26 mouse cellular contexts compared by ENCODE assay signal in the genomic region with DNA sequence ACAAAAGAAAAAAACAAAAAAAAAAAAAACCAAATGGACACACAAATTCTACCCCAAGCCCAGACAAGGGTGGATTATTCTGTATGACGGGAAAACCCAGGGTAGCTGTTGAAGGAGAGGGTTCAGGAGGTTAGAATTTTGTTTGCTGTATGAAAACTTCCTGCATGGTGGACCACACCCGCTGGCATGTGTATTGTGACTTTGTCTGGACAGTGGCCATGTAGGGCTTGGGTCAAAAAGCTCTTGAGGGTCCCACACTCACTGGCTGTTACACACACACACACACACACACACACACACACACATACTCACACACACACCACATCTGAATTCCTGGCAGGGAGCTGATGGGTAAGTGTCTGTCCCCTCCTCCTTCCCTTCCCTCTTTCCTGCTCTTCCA. TPM values are rescaled to one million over a fixed set of nuclear protein-coding genes. Genes with fewer than 3 reads are reported as not detected.
A peak's percentile ranks its signal among the peaks of the same experiment; 100 is the strongest.
DNase-seq lines count a peak whose midpoint lies in the region; ATAC-seq and TF ChIP-seq lines count a peak whose summit lies in the region.
"Had no signal": no experiment of that assay in that cellular context is flagged by ENCODE, and none has a peak within 500 bp of the region (broad histone marks: within the 10 kb centered on the region; RNA-seq: fewer than 3 reads in every experiment).

No protein-coding gene starts in this region.

- H3K4me3 ChIP-seq in heart, postnatal 0 days (ENCODE audit: low read depth, low read length): no peak overlapping the region
- H3K4me3 ChIP-seq in brown adipose tissue, adult 24 weeks (ENCODE audit: insufficient read depth, low read depth, low read length): no peak overlapping the region
- no peak overlapping the region for H3K4me3 ChIP-seq in lung, embryonic 15.5 days
- H3K4me3 ChIP-seq: embryonic facial prominence, embryonic 10.5 days; forebrain, embryonic 10.5 days; layer of hippocampus, adult 2 months; limb, embryonic 12.5 days; liver, embryonic 12.5 days; midbrain, embryonic 10.5 days; myocyte; neural tube, embryonic 13.5 days; stomach, embryonic 15.5 days had no signal

- no peak overlapping the region for H3K4me2 ChIP-seq in heart, postnatal 0 days (ENCODE audit: low read depth, low read length)
- no peak overlapping the region for H3K4me2 ChIP-seq in lung, embryonic 15.5 days
- H3K4me2 ChIP-seq: heart, embryonic 11.5 days; hindbrain, embryonic 14.5 days; limb, embryonic 12.5 days; liver, embryonic 12.5 days; neural tube, embryonic 13.5 days; stomach, embryonic 15.5 days had no signal

- H3K36me3 ChIP-seq in heart, postnatal 0 days (replicated peaks; ENCODE audit: control insufficient read depth, insufficient read depth, low read length): peaks cover 25% of the 10 kb centered on the region
- H3K36me3 ChIP-seq in lung, embryonic 15.5 days: peaks cover 19% of the 10 kb centered on the region
- H3K36me3 ChIP-seq: embryonic facial prominence, embryonic 10.5 days; limb, embryonic 12.5 days; neural tube, embryonic 13.5 days; stomach, embryonic 15.5 days had no signal

- TF ChIP-seq EP300 in heart, postnatal 0 days (IDR thresholded peaks at IDR 0.05; ENCODE audit: low read depth): no peak

- WGBS in heart, postnatal 0 days: 63% methylated on average over 2 of the region's 2 CpGs
- WGBS in lung, embryonic 15.5 days: 42% methylated on average over 2 of the region's 2 CpGs

- no peak overlapping the region for H3K27ac ChIP-seq in heart, postnatal 0 days (ENCODE audit: low read depth)
- peak overlapping the region; percentile 85 for H3K27ac ChIP-seq in brown adipose tissue, adult 24 weeks (replicated peaks; ENCODE audit: low read depth, low read length)
- 0 out of 2 replicates have a peak overlapping the region, but pooled peaks have one; percentile 4 for H3K27ac ChIP-seq in lung, embryonic 15.5 days
- H3K27ac ChIP-seq: embryonic facial prominence, embryonic 10.5 days; forebrain, embryonic 10.5 days; hindbrain, embryonic 14.5 days; layer of hippocampus, adult 2 months; limb, embryonic 12.5 days; liver, embryonic 12.5 days; midbrain, embryonic 10.5 days; neural tube, embryonic 13.5 days; stomach, embryonic 15.5 days had no signal

- H3K4me1 ChIP-seq in heart, postnatal 0 days (ENCODE audit: control insufficient read depth, insufficient read depth): peaks cover 3% of the 10 kb centered on the region
- peaks cover 32% of the 10 kb centered on the region for H3K4me1 ChIP-seq in brown adipose tissue, adult 24 weeks (ENCODE audit: control insufficient read depth, insufficient read depth, insufficient read length, low read length)
- H3K4me1 ChIP-seq in lung, embryonic 15.5 days: peaks cover 13% of the 10 kb centered on the region

- H3K9me3 ChIP-seq in heart, postnatal 0 days (replicated peaks; ENCODE audit: control insufficient read depth, low read length): no peaks in the 10 kb centered on the region
- no peaks in the 10 kb centered on the region for H3K9me3 ChIP-seq in lung, embryonic 15.5 days
- H3K9me3 ChIP-seq: embryonic facial prominence, embryonic 10.5 days; forebrain, embryonic 10.5 days; limb, embryonic 12.5 days; liver, embryonic 12.5 days; midbrain, embryonic 10.5 days; neural tube, embryonic 13.5 days; stomach, embryonic 15.5 days had no signal

- H3K27me3 ChIP-seq in heart, postnatal 0 days (ENCODE audit: control insufficient read depth, insufficient read depth, low read length): no peaks in the 10 kb centered on the region
- H3K27me3 ChIP-seq in lung, embryonic 15.5 days: no peaks in the 10 kb centered on the region
- H3K27me3 ChIP-seq: limb, embryonic 12.5 days; liver, embryonic 12.5 days; neural tube, embryonic 13.5 days; stomach, embryonic 15.5 days had no signal

- no peak for DNase-seq in heart, postnatal 0 days (ENCODE audit: low spot score)
- no peak for DNase-seq in heart, postnatal 4 days
- DNase-seq in lung, postnatal 36 days: peak; percentile 72
- DNase-seq in cerebellum, adult 9-10 months: no peak
- no peak for DNase-seq in urinary bladder, postnatal 25 days (ENCODE audit: low spot score)
- DNase-seq: cerebellum, adult 11 months; cerebellum, postnatal 10 days; forebrain, postnatal 0 days; kidney, adult 2 months; layer of hippocampus, postnatal 36 days; right cerebral cortex, adult 18-20 months had no signal

- ATAC-seq in heart, postnatal 0 days (ENCODE audit: insufficient read depth, low read depth): peak; percentile 27; the same call in 1 of the 2 replicates
- 0 out of 2 replicates have a peak, but pooled peaks have one; percentile 24 for ATAC-seq in lung, embryonic 15.5 days (ENCODE audit: borderline replicate concordance, extremely low read depth, low FRiP score, low TSS enrichment)
- ATAC-seq: activated CD4-positive, CD25-positive, alpha-beta regulatory T cell, adult 4 months; forebrain, postnatal 0 days; liver, embryonic 12.5 days; midbrain, embryonic 16.5 days had no signal

- no peak overlapping the region for H3K9ac ChIP-seq in heart, postnatal 0 days (replicated peaks; ENCODE audit: low read depth, low read length)
- no peak overlapping the region for H3K9ac ChIP-seq in lung, embryonic 15.5 days
- H3K9ac ChIP-seq: forebrain, postnatal 0 days; hindbrain, embryonic 14.5 days; limb, embryonic 12.5 days; liver, embryonic 12.5 days; neural tube, embryonic 13.5 days; stomach, embryonic 15.5 days had no signal

- TF ChIP-seq CTCF in heart, postnatal 0 days (IDR thresholded peaks at IDR 0.05; ENCODE audit: low read depth): no peak

RNA-seq across cellular contexts. Expression of a gene that starts 14.5 kb away (rescaled TPM):
- total RNA-seq in heart, postnatal 0 days (2014; rRNA removed; ENCODE audit: low replicate concordance): 19.5 and 30.7 TPM in 2 replicates
- 4.8 and 5.1 TPM in 2 replicates for polyA plus RNA-seq in heart, postnatal 0 days (2015; fragmentation: Nextera tagmentation; extraction: Ambion mirVana)
- total RNA-seq in heart, postnatal 4 days (2021): 10 to 100 TPM; 22.2 to 23.7 TPM
- polyA plus RNA-seq in brown adipose tissue, adult 24 weeks (2012; ENCODE audit: insufficient read depth, insufficient read length, missing spikeins): 5.5 and 8.6 TPM in 2 replicates
- 15.3 and 16.5 TPM in 2 replicates for polyA plus RNA-seq in lung, embryonic 15.5 days (2015; fragmentation: Nextera tagmentation; extraction: Ambion mirVana)

RNA-seq across cellular contexts. Expression of a gene that starts 36.8 kb away (rescaled TPM):
- 0.19 TPM in 1 of 2 replicates, not detected in the other for total RNA-seq in heart, postnatal 0 days (2014; rRNA removed; ENCODE audit: low replicate concordance)
- 0.12 and 0.19 TPM in 2 replicates for polyA plus RNA-seq in heart, postnatal 0 days (2015; fragmentation: Nextera tagmentation; extraction: Ambion mirVana)
- total RNA-seq in heart, postnatal 4 days (2021): under 1 TPM; 0.50 to 0.69 TPM
- 0.58 TPM in 1 of 2 replicates, not detected in the other for polyA plus RNA-seq in brown adipose tissue, adult 24 weeks (2012; ENCODE audit: insufficient read depth, insufficient read length, missing spikeins)
- polyA plus RNA-seq in lung, embryonic 15.5 days (2015; fragmentation: Nextera tagmentation; extraction: Ambion mirVana): 0.30 and 0.74 TPM in 2 replicates
